Mouse (Mus musculus): ENCODE measurements around the gene Cep83.

GRCm38 (mm10) chr10:94741459-94741858 is 53.0 kb downstream of the Cep83 start:
- no peak for TF ChIP-seq GATA1 (IDR thresholded peaks at IDR 0.05; ENCODE audit: low read length)
- no peak for TF ChIP-seq TAL1 (IDR thresholded peaks at IDR 0.05; ENCODE audit: low read length)

All from erythroblast, embryonic 14.5 days (primary cell).